Mouse (Mus musculus) olfactory bulb, adult 2 months (tissue): ENCODE measurements around the gene Arvcf.

Experiments
- CTCF ChIP-seq: fragments of 200-500 bp; IDR thresholded peaks from 2 replicates; pipeline ENCODE4 v1.5.1; 2012; ENCODE audit warnings: low read depth, mild to moderate bottlenecking, low read length, moderate library complexity; ENCODE audit not compliant: insufficient read depth
- POLR2A ChIP-seq: fragments of 200-500 bp; IDR thresholded peaks from 2 replicates; pipeline ENCODE4 v1.6.1; 2012; ENCODE audit warnings: mild to moderate bottlenecking, low read depth, low read length, moderate library complexity; ENCODE audit not compliant: insufficient read depth

DNA sequence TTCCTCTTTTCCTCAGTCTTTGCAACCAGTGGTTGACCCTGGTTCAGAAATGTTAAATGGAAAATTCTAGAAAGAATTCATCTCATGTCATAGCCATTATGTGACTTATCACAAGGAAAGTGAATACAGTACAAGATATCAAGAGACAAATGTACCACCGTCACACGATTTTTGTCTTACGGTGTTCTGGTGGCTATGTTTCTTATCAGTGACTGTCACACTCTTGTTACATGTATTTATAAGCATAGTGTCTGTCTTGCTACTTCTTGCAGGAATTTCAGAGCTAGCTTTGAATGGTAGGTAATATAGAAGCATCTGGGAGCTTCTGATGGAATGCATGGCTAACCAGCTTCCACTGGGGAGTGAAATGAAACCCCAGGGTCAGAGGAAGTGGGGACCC lies 22.2 kb downstream of the Arvcf start:
- no peak for TF ChIP-seq POLR2A
- no peak for TF ChIP-seq CTCF
